Mouse (Mus musculus) limb, embryonic 14.5 days (tissue): ENCODE data around the gene Rexo4. TPM values are rescaled to one million over a fixed set of nuclear protein-coding genes. Genes with fewer than 3 reads are reported as not detected.

Experiments used
- ATAC-seq: fragments of 200-750 bp; cut with Nextera tagmentation; 2 replicates; pipeline ENCODE4 v1.8.0; 2017; ENCODE audit warnings: low read depth, moderate number of reproducible peaks, moderate TSS enrichment; ENCODE audit not compliant: low FRiP score
- DNase-seq: peaks from one replicate; pipeline ENCODE4 v3.0.0-alpha.2; 2015; ENCODE audit warnings: low spot score
- H3K27ac ChIP-seq: fragments of 300-500 bp; sonication (generic); replicated peaks from 2 replicates; pipeline ENCODE4 v1.5.1; 2014; ENCODE audit warnings: low read depth, mild to moderate bottlenecking, low read length, moderate library complexity, mixed read lengths
- H3K27me3 ChIP-seq: fragments of 300-500 bp; sonication (generic); 2 replicates; pipeline ENCODE4 v1.6.1; 2014; ENCODE audit warnings: low read length, mixed read lengths; ENCODE audit not compliant: control insufficient read depth, insufficient read depth
- H3K36me3 ChIP-seq: fragments of 300-500 bp; sonication (generic); 2 replicates; pipeline ENCODE4 v1.6.1; 2014; ENCODE audit warnings: mild to moderate bottlenecking, low read length, moderate library complexity, mixed read lengths; ENCODE audit not compliant: control insufficient read depth, insufficient read depth
- H3K4me1 ChIP-seq: fragments of 300-500 bp; sonication (generic); 2 replicates; pipeline ENCODE4 v1.6.1; 2014; ENCODE audit warnings: antibody characterized with exemption, low read length, mixed read lengths; ENCODE audit not compliant: control insufficient read depth, insufficient read depth
- H3K4me2 ChIP-seq: fragments of 300-500 bp; sonication (generic); replicated peaks from 2 replicates; pipeline ENCODE4 v1.6.1; 2014; ENCODE audit warnings: low read depth, mild to moderate bottlenecking, low read length, moderate library complexity; ENCODE audit not compliant: severe bottlenecking
- H3K4me3 ChIP-seq: fragments of 300-500 bp; sonication (generic); replicated peaks from 2 replicates; pipeline ENCODE4 v1.5.1; 2014; ENCODE audit warnings: low read length
- H3K9ac ChIP-seq: fragments of 300-500 bp; sonication (generic); 2 replicates; pipeline ENCODE4 v1.6.1; 2014; ENCODE audit warnings: mild to moderate bottlenecking, low read depth, low read length, moderate library complexity; ENCODE audit not compliant: severe bottlenecking
- H3K9me3 ChIP-seq: fragments of 300-500 bp; sonication (generic); 2 replicates; pipeline ENCODE4 v1.6.1; 2016; ENCODE audit warnings: low read length; ENCODE audit not compliant: control insufficient read depth
- POLR2A ChIP-seq: fragments of 200-500 bp; IDR thresholded peaks from 2 replicates; pipeline ENCODE4 v1.8.0; 2012; ENCODE audit warnings: inconsistent platforms, mild to moderate bottlenecking, moderate library complexity, borderline replicate concordance; ENCODE audit not compliant: insufficient read depth, insufficient read length; ENCODE audit errors: extremely low read depth
- WGBS: fragments of 180-500 bp; shearing (Covaris S2); extraction: QIAGEN DNeasy Blood & Tissue Kit; methylation state at CpG from one replicate; pipeline ENCODE4 v1.1.7; 2014; 5-methylcytosine and 5-hydroxymethylcytosine counted together
- polyA plus RNA-seq, 2 experiments: library from polyadenylated mRNA; depleted of rRNA in 1 of 2; stranded (reverse) in 1 of 2; unstranded in 1 of 2; fragments of >200 nt; fragmentation: Nextera tagmentation in 1 of 2; extraction: Ambion mirVana in 1 of 2; gene quantifications; 2 replicates each; pipeline versions ENCODE4 v1.2.1 to v1.2.3; 2012 to 2014

Gene Rexo4
- polyA plus RNA-seq, 2 experiments, result 46.1 to 64.3 TPM

DNA sequence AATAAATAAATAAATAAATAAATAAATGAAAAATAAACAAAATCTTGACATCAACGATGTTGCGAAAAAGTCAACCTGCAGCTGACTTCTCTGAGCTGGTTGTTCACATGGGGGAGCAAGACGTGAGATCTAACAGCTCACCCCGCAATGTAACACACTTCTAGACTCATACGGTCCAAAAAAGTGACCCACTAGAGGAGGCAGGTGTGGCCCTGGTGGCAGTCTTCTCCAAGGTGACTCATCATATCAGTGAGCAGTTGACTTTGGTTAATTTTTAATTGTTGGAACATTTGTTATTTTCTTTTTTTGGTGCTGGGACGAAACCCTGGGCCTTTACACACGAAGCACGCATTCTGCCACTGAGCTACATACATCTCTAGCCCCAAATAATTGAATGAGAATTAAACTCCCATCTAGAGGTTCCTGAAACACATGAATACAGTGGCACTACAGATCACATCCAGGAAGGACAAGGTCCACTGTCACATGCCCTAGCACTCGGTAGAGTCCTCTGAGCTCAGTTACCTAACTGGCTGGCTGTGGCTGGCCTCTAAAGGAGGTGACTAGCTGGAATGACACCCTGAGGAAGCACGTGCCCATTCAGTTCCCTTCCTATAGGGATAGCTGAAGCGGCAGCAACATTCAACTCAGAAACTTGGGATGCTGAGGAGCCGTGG lies 7.2 kb downstream of the Rexo4 start:
- 95% methylated on average over 12 of the region's 12 CpGs for WGBS
- Histone ChIP-seq H3K36me3 (peaks cover 91% of the 10 kb centered on the region), H3K4me3 (no peak overlapping the region), H3K4me1 (no peaks in the 10 kb centered on the region), H3K9ac (no peak overlapping the region), H3K27ac (no peak overlapping the region), H3K27me3 (no peaks in the 10 kb centered on the region), H3K9me3 (no peaks in the 10 kb centered on the region), H3K4me2 (no peak overlapping the region)
- no peak for DNase-seq
- TF ChIP-seq POLR2A, result no peak
- ATAC-seq, result no peak

GRCm38 (mm10) chr2:26954735-26955395 lies 9.3 kb downstream of the Rexo4 start:
- ATAC-seq, result no peak
- no peak overlapping the region for H3K27ac ChIP-seq
- 98% methylated on average over 2 of the region's 2 CpGs for WGBS
- TF ChIP-seq POLR2A, result no peak
- no peaks in the 10 kb centered on the region for H3K27me3 ChIP-seq
- H3K36me3 ChIP-seq, result peaks cover 88% of the 10 kb centered on the region
- no peak overlapping the region for H3K4me3 ChIP-seq
- no peaks in the 10 kb centered on the region for H3K9me3 ChIP-seq
- no peak overlapping the region for H3K9ac ChIP-seq
- no peaks in the 10 kb centered on the region for H3K4me1 ChIP-seq
- DNase-seq, result no peak
- no peak overlapping the region for H3K4me2 ChIP-seq

GRCm38 (mm10) chr2:26952866-26953265 lies 11.3 kb downstream of the Rexo4 start:
- DNase-seq (no peak), ATAC-seq (no peak)
- Histone ChIP-seq H3K36me3 (peaks cover 79% of the 10 kb centered on the region), H3K27me3 (no peaks in the 10 kb centered on the region), H3K4me1 (no peaks in the 10 kb centered on the region), H3K9me3 (no peaks in the 10 kb centered on the region), H3K4me3 (no peak overlapping the region), H3K27ac (no peak overlapping the region), H3K4me2 (no peak overlapping the region), H3K9ac (no peak overlapping the region)
- no peak for TF ChIP-seq POLR2A
- WGBS, result 77% methylated on average over 8 of the region's 8 CpGs

DNA sequence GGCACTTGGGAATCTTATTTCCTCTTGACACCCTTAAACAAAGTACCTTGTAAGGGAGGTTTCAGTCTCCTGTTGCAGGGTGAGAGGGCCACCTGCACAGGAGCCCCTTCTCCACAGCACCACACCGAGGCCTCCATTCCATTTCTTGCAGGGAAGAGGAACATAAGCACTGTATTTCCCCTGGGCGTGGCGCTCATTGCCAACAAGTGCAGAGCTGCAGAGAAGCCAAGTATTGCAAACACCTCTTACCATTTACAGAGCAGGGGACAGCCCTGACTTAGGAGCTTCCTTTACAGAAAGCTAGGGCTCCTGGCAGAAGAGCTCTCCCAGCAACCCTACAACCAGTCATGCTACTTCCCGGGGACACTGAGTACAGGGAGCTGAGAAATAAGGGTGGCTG lies 12.0 kb downstream of the Rexo4 start:
- no peaks in the 10 kb centered on the region for H3K27me3 ChIP-seq
- DNase-seq (no peak), ATAC-seq (no peak)
- H3K9ac ChIP-seq, result no peak overlapping the region
- no peak overlapping the region for H3K27ac ChIP-seq
- no peak for TF ChIP-seq POLR2A
- H3K4me1 ChIP-seq, result no peaks in the 10 kb centered on the region
- no peaks in the 10 kb centered on the region for H3K9me3 ChIP-seq
- 92% methylated on average over 4 of the region's 4 CpGs for WGBS
- H3K36me3 ChIP-seq, result peaks cover 72% of the 10 kb centered on the region
- H3K4me3 ChIP-seq, result no peak overlapping the region
- no peak overlapping the region for H3K4me2 ChIP-seq

- 84% methylated on average over 8 of the region's 8 CpGs for WGBS
- Histone ChIP-seq H3K27me3 (no peaks in the 10 kb centered on the region), H3K27ac (no peak overlapping the region), H3K9me3 (no peaks in the 10 kb centered on the region), H3K36me3 (peaks cover 64% of the 10 kb centered on the region), H3K9ac (no peak overlapping the region), H3K4me3 (no peak overlapping the region), H3K4me1 (no peaks in the 10 kb centered on the region), H3K4me2 (no peak overlapping the region)
- no peak for TF ChIP-seq POLR2A
- DNase-seq (no peak), ATAC-seq (no peak)
Measured at GRCm38 (mm10) chr2:26951346-26951905, 12.8 kb downstream of the Rexo4 start.
